Mouse (Mus musculus): Measurements from ENCODE around the gene Gm7544.

- TF ChIP-seq CTCF (IDR thresholded peaks at IDR 0.05) (peak; percentile 86), EP300 (IDR thresholded peaks at IDR 0.05) (no peak)
Observed at GRCm38 (mm10) chr1:82987530-82988198, 31.9 kb upstream of the Gm7544 start.
